Mouse (Mus musculus): ENCODE results near the gene Cabin1.

Cabin1 gene

DNA sequence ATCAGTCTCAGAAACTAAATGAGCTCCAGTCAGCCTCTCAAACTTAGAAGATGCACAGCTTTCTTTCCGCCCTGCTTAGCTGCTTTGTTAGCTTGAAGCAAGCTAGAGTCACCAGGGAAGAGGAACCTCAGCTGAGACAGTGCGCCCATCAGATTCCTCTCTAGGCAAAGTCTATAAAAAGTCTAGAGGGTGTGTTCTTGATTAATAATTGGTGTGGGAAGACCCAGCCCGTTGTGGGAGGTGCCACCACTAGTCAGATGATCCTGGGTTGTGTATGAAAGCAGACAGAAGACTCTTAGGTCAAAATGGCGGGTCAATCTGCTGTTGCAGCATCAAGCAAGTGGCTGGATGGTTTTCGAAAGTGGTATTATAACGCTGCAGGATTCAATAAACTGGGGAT is 2.7 kb upstream of the Cabin1 start:
- peak; percentile 32 for DNase-seq

DNA sequence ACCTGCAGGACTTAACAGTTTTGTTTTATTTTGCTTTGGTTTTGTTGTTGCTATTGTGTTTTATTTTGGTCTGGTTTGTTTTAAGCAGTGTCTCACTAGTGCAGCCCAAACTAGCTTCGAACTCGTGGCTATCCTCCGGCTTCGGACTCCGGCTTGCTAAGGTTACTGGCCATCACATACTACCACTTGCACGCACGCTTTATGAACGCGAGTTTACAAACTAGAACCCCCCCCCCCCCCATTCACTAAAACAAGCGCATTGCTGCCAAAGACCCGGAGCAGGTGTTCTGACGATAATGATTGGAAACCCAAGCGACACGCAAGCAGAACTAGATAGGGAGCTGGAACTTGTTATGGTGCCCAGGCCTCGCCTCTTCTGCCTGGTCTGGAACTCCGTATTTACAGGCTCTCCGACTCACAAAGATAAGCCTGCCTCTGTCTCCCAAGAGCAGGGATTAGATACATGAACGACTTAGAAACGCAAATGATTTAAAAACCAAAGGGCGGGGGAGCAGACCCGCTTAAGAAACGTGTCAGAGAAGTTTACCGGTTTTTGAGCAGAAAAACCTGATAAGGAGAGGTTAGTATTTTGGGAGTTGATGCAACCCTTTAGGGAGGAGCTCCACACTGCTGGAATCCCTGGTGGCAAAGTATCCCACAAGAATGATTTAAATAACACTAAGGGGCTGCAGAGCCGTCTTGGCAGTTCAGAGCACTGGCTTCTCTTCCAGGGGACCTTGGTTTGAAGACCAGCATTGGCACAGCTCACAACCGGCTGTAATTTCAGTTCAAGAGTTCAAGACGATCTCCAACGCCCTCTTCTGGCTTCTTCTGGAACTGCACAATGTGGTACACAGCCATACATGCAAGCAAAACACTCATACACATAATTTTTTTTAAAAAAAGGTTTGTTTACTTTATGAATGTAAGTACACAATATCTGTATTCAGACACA is 655 bp upstream of the Cabin1 start:
- peak; percentile 65 for DNase-seq

GRCm38 (mm10) chr10:75762413-75762812 is 1.7 kb downstream of the Cabin1 start:
- DNase-seq, result no peak

GRCm38 (mm10) chr10:75760311-75760710 is 3.8 kb downstream of the Cabin1 start:
- no peak for DNase-seq

GRCm38 (mm10) chr10:75756719-75757118 is 7.4 kb downstream of the Cabin1 start:
- DNase-seq, result no peak

DNA sequence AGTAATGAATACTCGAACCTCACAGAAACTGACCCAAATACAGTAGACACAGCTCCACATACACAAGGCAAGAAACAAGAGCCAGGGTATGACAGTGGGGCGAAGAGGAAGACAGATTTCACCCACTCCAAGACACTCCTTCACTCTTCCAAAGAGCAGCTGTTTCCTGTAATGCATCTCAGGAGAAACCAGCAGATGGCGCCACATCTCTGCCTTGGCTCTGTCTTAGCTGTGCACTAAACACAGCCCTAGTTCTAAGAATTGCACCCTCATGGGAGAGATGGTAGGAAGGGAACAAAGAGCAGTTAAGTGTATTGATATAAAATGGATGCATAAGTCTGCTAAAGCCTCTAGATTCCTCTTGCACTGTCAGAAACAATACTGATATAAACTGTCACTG is 20.1 kb downstream of the Cabin1 start:
- peak; percentile 82 for DNase-seq

- no peak for DNase-seq
Measured at GRCm38 (mm10) chr10:75743369-75743768, 20.8 kb downstream of the Cabin1 start.

GRCm38 (mm10) chr10:75740866-75741265 is 23.3 kb downstream of the Cabin1 start:
- no peak for DNase-seq

GRCm38 (mm10) chr10:75725449-75725848 is 38.7 kb downstream of the Cabin1 start:
- no peak for DNase-seq

- no peak for DNase-seq
Measured at GRCm38 (mm10) chr10:75720215-75720614, 43.9 kb downstream of the Cabin1 start.

DNA sequence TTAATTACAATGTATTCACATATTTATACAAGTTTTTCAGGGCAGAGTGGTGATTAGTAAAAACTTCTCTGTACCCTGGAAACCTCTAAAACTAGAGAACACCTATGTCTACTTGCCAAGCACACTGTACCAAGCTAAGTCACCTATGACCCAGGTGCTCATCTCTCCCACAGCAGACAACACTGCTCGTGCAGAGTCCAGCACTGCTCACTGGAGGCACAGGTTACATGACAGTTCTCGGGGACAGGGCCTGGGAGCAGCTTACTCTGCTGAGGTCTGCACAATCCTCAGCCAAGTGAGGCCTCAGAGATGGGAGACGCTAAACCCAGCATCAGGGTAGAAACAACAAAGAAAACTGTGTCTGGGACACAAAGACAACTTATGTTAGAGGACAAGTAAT is 49.3 kb downstream of the Cabin1 start:
- no peak for DNase-seq

- no peak for DNase-seq
Measured at GRCm38 (mm10) chr10:75713026-75713425, 51.1 kb downstream of the Cabin1 start.

DNA sequence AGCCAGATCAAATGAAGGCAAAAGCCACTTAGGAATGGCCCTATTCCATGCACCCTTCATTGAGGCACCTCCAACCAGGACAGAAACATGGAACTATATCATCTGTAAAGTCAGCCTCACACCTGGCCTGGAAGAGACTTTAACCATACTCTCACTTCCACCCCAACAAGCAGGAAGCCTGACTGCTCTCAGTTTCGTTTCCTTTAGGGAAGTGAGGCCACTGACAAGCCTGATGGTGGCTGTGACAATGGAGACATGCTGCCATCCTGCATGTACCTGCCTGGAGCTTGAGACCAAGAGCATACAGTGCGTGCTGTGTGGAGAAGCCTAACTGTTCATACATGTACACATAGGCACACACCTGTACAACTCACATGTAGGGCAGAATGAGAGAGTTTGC is 53.9 kb downstream of the Cabin1 start:
- DNase-seq, result no peak

- DNase-seq, result peak; percentile 14
Measured at GRCm38 (mm10) chr10:75709261-75709660, 54.9 kb downstream of the Cabin1 start.

DNA sequence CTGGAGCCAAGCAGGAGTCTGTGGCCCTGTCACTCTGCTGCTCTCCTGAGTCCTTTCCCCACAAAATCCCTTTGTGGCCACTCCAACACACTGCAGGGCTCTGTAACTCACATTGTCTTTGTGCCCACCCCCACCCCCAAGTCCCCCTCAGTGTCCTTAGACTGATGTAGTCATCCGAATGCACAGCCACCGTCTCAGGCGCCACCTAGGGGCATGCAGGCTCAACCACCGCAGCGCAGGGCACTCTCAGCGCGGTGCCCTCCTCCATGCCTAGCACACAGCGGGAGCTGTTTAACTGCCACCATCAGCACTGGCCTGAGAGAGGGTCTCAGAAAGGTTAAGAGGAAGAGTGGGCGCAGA is 55.5 kb downstream of the Cabin1 start:
- DNase-seq, result peak; percentile 15

DNA sequence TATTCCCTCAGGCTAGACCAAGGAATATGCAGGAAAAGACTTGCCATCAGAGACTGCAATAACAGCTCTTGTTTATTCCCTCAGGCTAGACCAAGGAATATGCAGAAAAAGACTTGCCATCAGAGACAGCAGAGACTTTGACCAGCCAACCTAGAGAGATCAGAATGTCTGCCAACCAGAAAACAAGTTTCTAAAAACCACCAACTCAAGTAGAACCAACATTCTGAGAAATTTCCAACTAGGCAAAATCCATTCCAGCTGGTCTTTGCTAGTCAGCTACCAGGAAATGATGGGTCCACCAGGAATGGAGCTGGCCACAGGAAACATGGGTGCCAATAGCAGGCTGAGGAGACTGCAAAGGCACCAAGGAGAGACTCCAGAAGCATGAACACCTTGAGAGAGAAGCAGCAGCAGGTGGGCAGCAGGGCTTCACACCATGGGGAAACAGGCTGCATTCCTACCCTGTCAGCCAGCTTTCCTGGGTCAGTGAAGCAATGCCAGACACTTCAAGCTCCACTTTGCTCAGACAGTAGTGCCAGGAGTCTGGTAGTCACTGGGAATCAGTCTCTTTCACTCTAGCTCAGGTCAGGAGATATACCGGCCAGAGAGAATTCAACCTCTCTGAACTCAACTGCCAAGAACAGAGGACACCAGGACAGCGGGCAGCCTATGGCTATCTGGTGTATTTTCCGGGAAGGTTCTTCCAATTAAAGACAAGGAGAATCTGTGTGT is 56.1 kb downstream of the Cabin1 start:
- DNase-seq, result no peak

DNA sequence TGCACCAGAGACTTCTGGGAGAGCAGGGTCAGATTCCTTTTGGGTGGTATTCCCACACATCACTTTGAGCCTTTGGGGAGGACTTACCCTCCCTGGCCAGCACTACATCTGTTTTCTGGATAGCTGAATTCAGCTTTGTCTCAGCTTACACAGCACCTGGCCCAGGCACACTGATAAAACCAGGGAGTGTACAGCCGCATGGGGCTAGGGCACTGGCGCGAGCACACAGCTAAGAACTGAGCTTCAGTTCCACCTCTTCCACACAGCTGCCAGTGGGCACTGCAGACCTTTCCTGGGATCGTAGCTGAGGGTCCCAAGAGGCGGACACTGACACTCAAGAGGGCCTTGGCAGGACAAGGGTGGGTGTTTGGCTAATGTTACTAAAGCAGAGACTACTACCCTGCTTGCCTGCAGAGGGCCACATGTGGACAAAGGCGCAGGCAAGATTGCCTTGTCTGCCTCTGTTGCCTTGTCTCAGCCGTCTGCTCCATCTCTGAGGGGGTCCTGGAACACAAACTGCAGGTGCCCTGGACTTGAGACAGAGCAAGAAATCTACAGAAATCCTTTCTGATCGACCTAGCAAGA is 57.4 kb downstream of the Cabin1 start:
- DNase-seq, result no peak

GRCm38 (mm10) chr10:75705681-75706400 is 58.3 kb downstream of the Cabin1 start:
- no peak for DNase-seq

GRCm38 (mm10) chr10:75704212-75705185 is 59.6 kb downstream of the Cabin1 start:
- peak; percentile 47 for DNase-seq

DNA sequence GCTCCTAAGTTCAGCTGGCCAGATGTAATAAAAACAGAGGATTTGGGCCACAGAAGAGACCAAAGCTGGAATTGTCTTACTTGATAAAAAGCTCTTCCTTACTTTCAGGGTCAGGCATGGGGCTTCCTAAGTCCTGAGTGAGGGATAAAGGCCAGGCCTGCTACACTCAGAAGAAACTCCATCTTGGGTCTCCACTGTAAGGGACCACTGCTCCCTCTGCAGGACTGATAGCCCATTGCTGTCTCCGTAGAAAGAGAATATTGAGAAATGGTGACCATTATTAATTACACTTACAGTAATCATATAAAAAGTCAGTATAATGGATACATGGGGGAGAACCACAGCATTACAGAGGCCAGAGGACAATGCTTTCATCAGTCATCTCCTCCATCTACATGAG is 60.6 kb downstream of the Cabin1 start:
- peak; percentile 22 for DNase-seq

DNA sequence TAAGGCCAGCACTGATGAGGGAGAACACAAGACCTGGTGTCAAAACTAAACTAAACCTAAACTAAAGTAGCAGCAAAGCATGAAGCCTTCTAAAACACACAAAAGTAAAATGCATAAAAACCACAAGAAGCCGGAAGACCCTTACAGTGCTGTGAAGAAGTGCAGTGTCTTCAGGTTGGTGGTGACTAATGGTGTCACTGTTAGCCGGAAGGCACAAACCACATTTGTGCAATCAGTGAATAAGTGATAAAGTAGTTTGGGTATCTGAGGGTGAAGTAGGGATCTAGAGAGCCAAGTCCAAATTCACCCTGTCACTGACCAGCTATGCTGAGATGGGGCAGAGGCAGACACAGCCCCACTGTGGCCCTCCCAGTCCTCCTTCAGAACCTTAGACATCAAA is 61.6 kb downstream of the Cabin1 start:
- no peak for DNase-seq

- DNase-seq, result no peak
Measured at GRCm38 (mm10) chr10:75701280-75701679, 62.9 kb downstream of the Cabin1 start.
